Mouse (Mus musculus): ENCODE measurements around the gene St3gal3.

DNA sequence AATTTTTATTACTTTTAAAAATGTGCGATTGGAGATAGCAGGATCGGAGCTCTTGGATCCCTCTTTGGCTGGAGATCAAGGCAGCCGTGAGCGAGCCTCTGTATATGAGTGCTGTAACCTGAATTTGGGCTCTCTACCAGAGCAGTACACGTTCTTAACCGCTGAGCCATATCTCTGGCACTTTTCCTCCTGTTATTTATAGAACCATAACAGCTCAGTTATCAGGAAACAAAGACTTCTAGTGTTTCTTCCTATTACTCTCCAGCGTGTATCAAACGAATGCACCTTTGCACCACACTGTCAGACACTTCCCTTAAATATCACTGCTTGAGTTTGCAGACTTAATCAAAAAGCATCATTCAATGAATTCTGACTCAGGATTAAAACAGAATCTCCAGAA is 147.9 kb downstream of the St3gal3 start:
- no peak for TF ChIP-seq CTCF (IDR thresholded peaks at IDR 0.05; ENCODE audit: borderline replicate concordance, insufficient read depth, low read depth, low read length)
- no peak for TF ChIP-seq POLR2A (IDR thresholded peaks at IDR 0.05; ENCODE audit: borderline replicate concordance, insufficient read depth, low read length)

Measured in cerebellum, adult 2 months (tissue).